Mouse (Mus musculus) lung, postnatal 0 days (tissue): ENCODE data around the gene Parn.

Experiments
- CTCF ChIP-seq: IDR thresholded peaks from 2 replicates; pipeline ENCODE4 v1.5.1; 2016; ENCODE audit warnings: antibody characterized with exemption, mild to moderate bottlenecking
- EP300 ChIP-seq: IDR thresholded peaks from 2 replicates; pipeline ENCODE4 v1.6.1; 2016; ENCODE audit warnings: antibody characterized with exemption, mild to moderate bottlenecking, control low read depth

DNA sequence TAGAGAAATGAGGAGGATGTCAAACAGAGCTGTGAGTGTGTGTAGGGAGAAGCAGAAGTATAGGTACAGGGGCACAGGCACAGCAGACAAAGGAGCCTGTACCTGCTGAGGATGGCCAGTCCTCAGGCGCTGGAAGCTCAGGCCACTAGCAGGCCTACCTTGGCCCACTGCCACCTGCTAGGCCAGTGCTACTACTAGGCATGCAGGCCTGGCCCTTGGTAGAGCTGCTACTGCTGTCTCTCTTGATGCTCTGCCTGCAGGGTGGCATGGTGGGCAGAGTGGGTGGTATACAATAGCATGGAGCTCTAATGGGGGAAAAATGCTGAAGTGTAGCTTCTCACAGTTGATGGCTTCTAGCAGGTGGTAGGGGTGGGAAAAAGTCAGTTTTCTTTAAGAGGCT, 88.0 kb downstream of the Parn start:
- TF ChIP-seq CTCF (no peak), EP300 (no peak)
